8 mouse cellular contexts compared by ENCODE assay signal in genomic region chrX:99285611-99286010, GRCm38 (mm10).
DNase-seq lines count a peak whose midpoint lies in the region; ATAC-seq lines count a peak whose summit lies in the region.

No protein-coding gene starts in this region.

- H3K4me1 ChIP-seq in kidney, embryonic 14.5 days (ENCODE audit: control insufficient read depth, insufficient read depth, low read length) = peaks cover 28% of the 10 kb centered on the region
- peaks cover 2% of the 10 kb centered on the region; the same call in 1 of the 2 replicates for H3K4me1 ChIP-seq in midbrain, embryonic 16.5 days (ENCODE audit: control insufficient read depth, insufficient read depth, low read length)

- no peaks in the 10 kb centered on the region for H3K9me3 ChIP-seq in kidney, embryonic 14.5 days (ENCODE audit: control insufficient read depth, low read length)
- no peaks in the 10 kb centered on the region for H3K9me3 ChIP-seq in midbrain, embryonic 16.5 days (replicated peaks; ENCODE audit: control insufficient read depth, low read length, poor library complexity, severe bottlenecking)

- no peak overlapping the region for H3K4me3 ChIP-seq in kidney, embryonic 14.5 days (ENCODE audit: low read length)
- H3K4me3 ChIP-seq in midbrain, embryonic 16.5 days (ENCODE audit: low read depth, low read length) = no peak overlapping the region

- ATAC-seq in kidney, embryonic 14.5 days (ENCODE audit: low FRiP score, low TSS enrichment) = peak; percentile 87
- peak; percentile 86 for ATAC-seq in midbrain, embryonic 16.5 days
- no peak for ATAC-seq in erythroid progenitor cell, adult 5-6 weeks (replicated peaks; ENCODE audit: low FRiP score, poor library complexity, severe bottlenecking)

- WGBS in kidney, embryonic 14.5 days = 33% methylated on average over 9 of the region's 9 CpGs
- WGBS in midbrain, embryonic 16.5 days = 26% methylated on average over 9 of the region's 9 CpGs

- H3K27me3 ChIP-seq in kidney, embryonic 14.5 days (ENCODE audit: control insufficient read depth, insufficient read depth, low read length) = peaks cover 3% of the 10 kb centered on the region; the same call in 1 of the 2 replicates
- H3K27me3 ChIP-seq in midbrain, embryonic 16.5 days (ENCODE audit: control insufficient read depth, insufficient read depth, low read depth, low read length) = peaks cover 11% of the 10 kb centered on the region

- H3K36me3 ChIP-seq in kidney, embryonic 14.5 days (ENCODE audit: control insufficient read depth, insufficient read depth, low read length) = no peaks in the 10 kb centered on the region
- no peaks in the 10 kb centered on the region for H3K36me3 ChIP-seq in midbrain, embryonic 16.5 days (ENCODE audit: control insufficient read depth, insufficient read depth, low read length)

- H3K27ac ChIP-seq in kidney, embryonic 14.5 days (ENCODE audit: low read depth, low read length) = peak overlapping the region; percentile 74
- H3K27ac ChIP-seq in midbrain, embryonic 16.5 days (ENCODE audit: low read length) = no peak overlapping the region

- no peak overlapping the region for H3K9ac ChIP-seq in kidney, embryonic 14.5 days (ENCODE audit: low read depth, low read length)
- H3K9ac ChIP-seq in midbrain, embryonic 16.5 days (ENCODE audit: low read depth, low read length) = no peak overlapping the region

- H3K4me2 ChIP-seq in kidney, embryonic 14.5 days (replicated peaks; ENCODE audit: low read depth, low read length) = no peak overlapping the region
- H3K4me2 ChIP-seq in midbrain, embryonic 16.5 days (ENCODE audit: low read length) = no peak overlapping the region

- DNase-seq in adrenal gland, postnatal 14 days = peak; percentile 64
- DNase-seq in adrenal gland, adult 2 months = no peak
- DNase-seq in embryo, embryonic 10.5 days (ENCODE audit: low spot score) = peak; percentile 79
- DNase-seq in heart, adult 9 months (ENCODE audit: low spot score in 2 of 2) = peak; percentile 45 to 47
- DNase-seq in cerebellum, adult 9-11 months = no peak

Comparison
In these comparisons a context has a peak if more than half of its experiments do, and no peak if none do; other contexts are left out.
1. DNase-seq: peak in adrenal gland, postnatal 14 days (single experiment), embryo, embryonic 10.5 days (single experiment) and heart, adult 9 months (2 of 2); none in adrenal gland, adult 2 months (single experiment) and cerebellum, adult 9-11 months (single experiment).